Mouse (Mus musculus) G1E (cell line): ENCODE results near the gene Fhit. TPM values are rescaled to one million over a fixed set of nuclear protein-coding genes. Genes with fewer than 3 reads are reported as not detected.

Experiments
- ATAC-seq: 2 replicates; pipeline ENCODE4 v1.8.0; 2016; ENCODE audit warnings: mild to moderate bottlenecking; ENCODE audit not compliant: insufficient number of reproducible peaks, poor library complexity, low FRiP score, severe bottlenecking; ENCODE audit errors: extremely low read depth
- DNase-seq: peaks from one replicate; pipeline ENCODE4 v3.0.0; 2012; ENCODE audit warnings: low spot score
- H3K27me3 ChIP-seq: 2 replicates; pipeline ENCODE4 v1.6.1; 2012; ENCODE audit warnings: mild to moderate bottlenecking, low read length, inconsistent platforms; ENCODE audit not compliant: insufficient read depth
- H3K36me3 ChIP-seq: replicated peaks from 2 replicates; pipeline ENCODE3; 2012; ENCODE audit warnings: mild to moderate bottlenecking, inconsistent platforms
- H3K4me1 ChIP-seq: 2 replicates; pipeline ENCODE4 v1.6.1; 2012; ENCODE audit warnings: low read depth, low read length, inconsistent platforms, mixed read lengths; ENCODE audit not compliant: insufficient read depth
- H3K4me3 ChIP-seq: 2 replicates; pipeline ENCODE4 v1.5.1; 2012; ENCODE audit warnings: low read depth, mild to moderate bottlenecking, inconsistent platforms, low read length, moderate library complexity, mixed read lengths
- H3K9me3 ChIP-seq: replicated peaks from 2 replicates; pipeline ENCODE4 v1.6.1; 2012; ENCODE audit warnings: inconsistent platforms
- CTCF ChIP-seq: IDR thresholded peaks from 2 replicates; pipeline ENCODE4 v1.5.1; 2012; ENCODE audit warnings: low read depth, low read length, inconsistent platforms, mixed read lengths
- GATA1 ChIP-seq: IDR thresholded peaks from 2 replicates; pipeline ENCODE4 v1.6.1; 2012; ENCODE audit warnings: borderline replicate concordance, low read length, inconsistent platforms, mixed read lengths
- GATA2 ChIP-seq: IDR thresholded peaks from 2 replicates; pipeline ENCODE4 v1.6.1; 2012; ENCODE audit warnings: low read depth, low read length, inconsistent platforms, borderline replicate concordance
- POLR2AphosphoS5 ChIP-seq: IDR thresholded peaks from 2 replicates; pipeline ENCODE4 v1.6.1; 2012; ENCODE audit warnings: low read depth, low read length, inconsistent platforms; ENCODE audit not compliant: insufficient replicate concordance
- TAL1 ChIP-seq: conservative IDR thresholded peaks from 2 replicates; pipeline ENCODE4 v1.6.1; 2012; ENCODE audit warnings: low read depth, low read length, inconsistent platforms, mixed read lengths
- polyA plus RNA-seq: library from polyadenylated mRNA; stranded (reverse); fragments of >175 nt; gene quantifications from 2 replicates; pipeline ENCODE4 v1.2.3, GENCODE M21; 2012
- total RNA-seq, 2 experiments: library from RNA; stranded (forward) in 1 of 2; stranded (reverse) in 1 of 2; fragments of 200-1000 nt in 1 of 2; fragments of >200 nt in 1 of 2; fragmentation: Nextera tagmentation in 1 of 2; gene quantifications; 2 replicates each; pipeline ENCODE4 v1.2.3; 2014 to 2017

The Fhit gene
- total and polyA plus RNA-seq, 3 experiments: not detected

DNA sequence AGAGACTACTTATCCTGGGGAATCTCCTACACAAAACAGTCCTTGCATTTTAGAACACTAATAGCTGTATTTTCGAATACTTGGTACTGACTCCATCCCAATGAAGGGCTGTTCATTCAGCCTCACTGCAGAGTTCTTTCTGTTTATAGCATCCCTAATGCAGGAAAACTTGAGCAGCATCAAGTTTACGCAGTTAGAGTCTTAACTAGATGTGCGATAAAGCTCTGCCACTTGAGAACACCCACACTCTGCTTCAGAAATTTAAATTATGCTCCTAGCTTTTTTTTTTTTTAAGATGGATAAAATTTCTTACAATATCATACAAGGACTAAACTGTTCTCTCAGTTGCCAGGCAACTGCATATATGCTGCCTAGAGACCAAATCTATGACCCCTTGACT lies 183.2 kb downstream of the Fhit start:
- no peaks in the 10 kb centered on the region for H3K27me3 ChIP-seq
- no peak for TF ChIP-seq GATA2
- no peak for TF ChIP-seq POLR2AphosphoS5
- no peak for TF ChIP-seq TAL1
- no peak for TF ChIP-seq GATA1
- no peak for TF ChIP-seq CTCF
- H3K4me3 ChIP-seq: no peak overlapping the region
- no peaks in the 10 kb centered on the region for H3K9me3 ChIP-seq
- H3K36me3 ChIP-seq: no peaks in the 10 kb centered on the region
- H3K4me1 ChIP-seq: no peaks in the 10 kb centered on the region
- DNase-seq (no peak), ATAC-seq (no peak)

DNA sequence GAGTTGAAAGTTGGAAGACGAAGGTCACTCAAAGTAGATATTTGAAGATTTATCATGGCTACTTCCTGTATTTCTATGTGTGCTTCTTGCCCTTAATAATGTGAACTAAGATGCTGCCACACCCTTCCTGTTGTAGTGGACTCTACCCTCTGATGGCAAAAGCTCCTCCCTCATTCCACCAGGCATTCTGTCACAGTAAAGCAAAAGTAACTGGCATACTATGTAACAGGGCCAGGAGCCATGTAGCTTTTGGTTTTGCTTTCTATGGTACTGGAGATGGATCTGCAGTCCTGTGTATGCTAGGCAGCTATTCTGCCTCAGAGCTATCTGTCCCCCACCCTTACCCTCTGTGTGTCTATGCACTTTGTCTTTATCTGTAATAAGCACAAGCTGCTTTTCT lies 220.2 kb downstream of the Fhit start:
- ATAC-seq: no peak
- DNase-seq: no peak
- H3K36me3 ChIP-seq: no peaks in the 10 kb centered on the region
- no peak overlapping the region for H3K4me3 ChIP-seq
- no peak for TF ChIP-seq POLR2AphosphoS5
- no peak for TF ChIP-seq GATA2
- no peak for TF ChIP-seq CTCF
- no peak for TF ChIP-seq TAL1
- no peak for TF ChIP-seq GATA1
- no peaks in the 10 kb centered on the region for H3K27me3 ChIP-seq
- no peaks in the 10 kb centered on the region for H3K9me3 ChIP-seq
- H3K4me1 ChIP-seq: no peaks in the 10 kb centered on the region

DNA sequence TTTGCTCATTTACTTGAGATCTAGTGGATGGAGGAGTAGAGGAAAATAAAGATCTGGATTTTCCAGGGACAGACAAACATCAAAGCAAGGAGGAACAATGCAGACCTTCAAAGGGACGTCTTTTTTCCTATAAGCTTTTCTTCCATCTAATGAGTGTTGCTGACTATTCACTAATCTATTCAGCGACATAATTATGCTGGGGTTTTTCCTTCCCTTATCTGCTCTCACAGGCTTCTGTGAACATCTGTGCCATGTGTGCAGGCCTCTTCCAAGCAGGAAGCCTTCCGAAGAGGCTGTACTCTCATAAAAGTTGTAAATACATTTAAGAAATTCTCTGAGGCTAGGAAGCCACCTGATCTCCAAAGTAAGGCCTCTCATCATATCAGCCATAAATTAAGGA lies 228.2 kb downstream of the Fhit start:
- no peaks in the 10 kb centered on the region for H3K27me3 ChIP-seq
- no peak for DNase-seq
- H3K9me3 ChIP-seq: peaks cover 8% of the 10 kb centered on the region
- no peak for ATAC-seq
- H3K36me3 ChIP-seq: no peaks in the 10 kb centered on the region
- H3K4me3 ChIP-seq: no peak overlapping the region
- no peaks in the 10 kb centered on the region for H3K4me1 ChIP-seq
- TF ChIP-seq CTCF (no peak), POLR2AphosphoS5 (no peak), GATA1 (no peak), TAL1 (no peak), GATA2 (no peak)

DNA sequence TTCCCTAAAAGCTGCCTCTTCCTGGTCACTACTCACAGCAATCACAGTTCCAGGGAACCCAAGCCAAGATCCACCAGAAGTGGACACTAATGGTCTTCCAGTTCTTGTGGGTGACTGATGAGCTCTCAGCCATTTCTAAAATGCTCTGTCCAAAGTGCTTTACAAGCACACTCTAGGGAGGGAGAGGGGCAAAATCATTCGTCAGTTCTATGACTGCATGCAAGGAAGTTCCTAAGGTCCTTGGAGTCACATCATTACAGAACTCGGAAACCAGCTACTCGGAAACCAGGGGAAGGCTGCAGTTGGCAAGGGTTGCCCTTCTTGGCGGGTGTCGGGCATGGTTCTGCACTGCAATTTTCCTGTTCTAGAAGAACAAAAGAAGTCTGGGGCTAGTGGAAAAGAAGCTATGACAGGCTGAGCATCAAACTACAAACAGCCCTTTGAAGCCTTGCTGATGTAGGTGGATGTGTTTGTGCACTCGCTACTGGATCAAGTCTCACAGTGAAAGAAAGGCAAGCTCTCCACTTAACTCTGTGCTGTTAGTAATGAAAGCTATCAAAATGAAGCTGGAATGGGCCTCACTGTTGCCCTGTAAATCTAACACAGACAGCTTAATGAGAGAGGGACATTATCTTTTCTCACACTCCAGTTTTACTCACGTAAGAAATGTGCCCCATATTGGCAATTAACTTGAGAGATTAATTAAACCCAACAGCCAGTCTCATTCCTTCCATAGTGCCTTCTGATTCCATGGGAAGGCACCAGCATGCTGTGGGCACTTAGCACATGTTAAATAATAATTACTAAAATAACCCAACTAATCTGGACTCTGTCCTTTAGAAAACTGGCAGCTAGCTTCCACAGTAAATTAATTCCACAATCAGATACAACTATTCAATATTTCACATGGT lies 243.7 kb downstream of the Fhit start:
- ATAC-seq (no peak), DNase-seq (no peak)
- Histone ChIP-seq H3K27me3 (no peaks in the 10 kb centered on the region), H3K9me3 (no peaks in the 10 kb centered on the region), H3K4me1 (no peaks in the 10 kb centered on the region), H3K36me3 (no peaks in the 10 kb centered on the region), H3K4me3 (no peak overlapping the region)
- no peak for TF ChIP-seq GATA2
- TF ChIP-seq POLR2AphosphoS5: no peak
- TF ChIP-seq TAL1: no peak
- TF ChIP-seq CTCF: no peak
- TF ChIP-seq GATA1: no peak

DNA sequence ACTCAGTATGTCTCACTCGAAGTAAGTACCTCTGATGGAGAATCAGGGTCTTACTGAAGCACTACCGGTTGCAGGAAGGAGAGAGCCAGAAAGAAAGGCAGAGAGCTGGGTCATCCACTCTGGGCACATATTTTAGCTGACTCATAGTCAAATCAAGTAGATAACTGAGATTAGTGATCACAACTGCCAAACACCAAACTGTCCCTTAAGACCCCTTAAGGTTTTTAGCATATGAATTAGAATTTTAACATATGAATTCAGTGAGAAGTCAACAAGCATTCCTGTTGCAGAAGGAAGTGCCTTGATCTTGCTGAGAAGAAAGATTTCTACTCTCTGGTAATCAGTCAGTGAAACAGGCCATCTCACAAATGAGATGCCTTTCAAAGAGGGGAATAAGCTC lies 253.8 kb downstream of the Fhit start:
- H3K4me1 ChIP-seq: no peaks in the 10 kb centered on the region
- DNase-seq (no peak), ATAC-seq (no peak)
- H3K36me3 ChIP-seq: no peaks in the 10 kb centered on the region
- H3K9me3 ChIP-seq: peaks cover 2% of the 10 kb centered on the region; the same call in 1 of the 2 replicates
- TF ChIP-seq CTCF (no peak), GATA1 (no peak), GATA2 (no peak), TAL1 (no peak), POLR2AphosphoS5 (no peak)
- no peak overlapping the region for H3K4me3 ChIP-seq
- no peaks in the 10 kb centered on the region for H3K27me3 ChIP-seq

DNA sequence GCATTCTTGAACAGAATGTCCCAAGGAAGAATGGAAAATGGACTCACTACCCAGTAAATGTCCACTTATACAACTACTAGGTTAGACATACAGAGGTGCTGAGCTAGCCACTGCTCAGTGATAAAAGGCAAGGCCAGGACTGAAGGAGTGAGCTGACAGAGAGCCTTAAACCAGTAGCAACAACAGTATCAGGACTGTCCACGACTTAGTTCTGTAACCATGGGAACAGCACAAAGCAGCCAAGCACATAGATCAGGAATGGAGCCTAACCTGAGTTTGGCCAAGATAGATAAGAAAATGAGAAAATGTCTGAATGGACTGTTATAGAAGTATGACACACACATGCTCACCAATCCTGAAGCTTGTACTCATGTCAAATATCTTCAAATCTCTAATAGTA lies 279.1 kb downstream of the Fhit start:
- H3K9me3 ChIP-seq: no peaks in the 10 kb centered on the region
- ATAC-seq (no peak), DNase-seq (no peak)
- H3K27me3 ChIP-seq: no peaks in the 10 kb centered on the region
- no peaks in the 10 kb centered on the region for H3K36me3 ChIP-seq
- no peak overlapping the region for H3K4me3 ChIP-seq
- H3K4me1 ChIP-seq: no peaks in the 10 kb centered on the region
- TF ChIP-seq GATA2: no peak
- no peak for TF ChIP-seq TAL1
- no peak for TF ChIP-seq CTCF
- no peak for TF ChIP-seq GATA1
- no peak for TF ChIP-seq POLR2AphosphoS5

DNA sequence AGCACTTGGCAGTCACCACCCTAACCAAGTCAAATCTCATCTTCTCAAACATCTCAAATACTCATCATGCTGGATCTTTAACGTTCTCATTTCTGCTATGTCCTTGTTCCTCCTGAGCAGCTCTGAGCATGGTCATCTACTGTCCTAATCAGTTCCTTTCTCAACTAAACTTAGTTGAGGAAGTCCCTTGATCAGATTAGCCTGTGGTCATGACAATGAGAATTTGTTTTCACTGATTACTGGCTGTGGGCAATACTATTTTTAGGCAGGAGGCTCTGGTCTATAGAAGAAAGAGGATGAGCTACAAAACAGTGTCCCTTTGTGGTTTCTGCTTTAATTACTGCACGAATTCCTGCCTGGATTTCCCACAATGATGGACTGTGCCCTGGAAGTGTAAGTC lies 281.1 kb downstream of the Fhit start:
- no peaks in the 10 kb centered on the region for H3K27me3 ChIP-seq
- TF ChIP-seq CTCF (no peak), GATA2 (no peak), POLR2AphosphoS5 (no peak), TAL1 (no peak), GATA1 (no peak)
- no peak for ATAC-seq
- no peaks in the 10 kb centered on the region for H3K36me3 ChIP-seq
- no peaks in the 10 kb centered on the region for H3K9me3 ChIP-seq
- no peak for DNase-seq
- H3K4me3 ChIP-seq: no peak overlapping the region
- no peaks in the 10 kb centered on the region for H3K4me1 ChIP-seq
